Mouse (Mus musculus): ENCODE results near the gene Itgad.

Itgad gene

GRCm38 (mm10) chr7:128244410-128245025 lies 90.3 kb downstream of the Itgad start:
- DNase-seq (ENCODE audit: low read depth) = no peak

- no peak for DNase-seq (ENCODE audit: low read depth)
These were observed 91.4 kb downstream of the Itgad start for GRCm38 (mm10) chr7:128245547-128245946.

GRCm38 (mm10) chr7:128246496-128247391 lies 92.6 kb downstream of the Itgad start, which contains the start of gene Tgfb1i1:
TSS of gene Tgfb1i1 (plus strand) at chr7:128246812.
- no peak for DNase-seq (ENCODE audit: low read depth)

GRCm38 (mm10) chr7:128247443-128247842 lies 93.3 kb downstream of the Itgad start:
- peak; percentile 84 for DNase-seq (ENCODE audit: low read depth)

GRCm38 (mm10) chr7:128248081-128249042 lies 94.2 kb downstream of the Itgad start:
- no peak for DNase-seq (ENCODE audit: low read depth)

GRCm38 (mm10) chr7:128249998-128250397 lies 95.8 kb downstream of the Itgad start:
- DNase-seq (ENCODE audit: low read depth) = no peak

GRCm38 (mm10) chr7:128251946-128252345 lies 97.8 kb downstream of the Itgad start:
- DNase-seq (ENCODE audit: low read depth) = no peak

GRCm38 (mm10) chr7:128252609-128253008 lies 98.4 kb downstream of the Itgad start:
- peak; percentile 66 for DNase-seq (ENCODE audit: low read depth)

GRCm38 (mm10) chr7:128254978-128255377 lies 100.8 kb downstream of the Itgad start:
- DNase-seq (ENCODE audit: low read depth) = no peak

GRCm38 (mm10) chr7:128255757-128256156 lies 101.6 kb downstream of the Itgad start:
- no peak for DNase-seq (ENCODE audit: low read depth)

GRCm38 (mm10) chr7:128256783-128257334 lies 102.7 kb downstream of the Itgad start:
- no peak for DNase-seq (ENCODE audit: low read depth)

- no peak for DNase-seq (ENCODE audit: low read depth)
These were observed 111.2 kb downstream of the Itgad start, which contains the start of gene Slc5a2 for GRCm38 (mm10) chr7:128265411-128265810. TSS of gene Slc5a2 (plus strand) at chr7:128265657.

- no peak for DNase-seq (ENCODE audit: low read depth)
These were observed 111.9 kb downstream of the Itgad start for GRCm38 (mm10) chr7:128266056-128266455.

- no peak for DNase-seq (ENCODE audit: low read depth)
These were observed 113.2 kb downstream of the Itgad start for GRCm38 (mm10) chr7:128267391-128267790.

GRCm38 (mm10) chr7:128267813-128268212 lies 113.6 kb downstream of the Itgad start:
- no peak for DNase-seq (ENCODE audit: low read depth)

GRCm38 (mm10) chr7:128270431-128270850 lies 116.3 kb downstream of the Itgad start:
- no peak for DNase-seq (ENCODE audit: low read depth)

- no peak for DNase-seq (ENCODE audit: low read depth)
These were observed 117.3 kb downstream of the Itgad start for GRCm38 (mm10) chr7:128271496-128271895.

Data from induced T-regulatory cell, adult 2 months (primary cell).